Mouse (Mus musculus) spleen, adult 2 months (tissue): Measurements from ENCODE around the gene Rbm7.

Source experiments
- CTCF ChIP-seq: fragments of 200-500 bp; IDR thresholded peaks from 2 replicates; pipeline ENCODE4 v1.5.1; 2011; ENCODE audit warnings: mild to moderate bottlenecking, inconsistent platforms; ENCODE audit not compliant: insufficient read depth, insufficient read length, insufficient replicate concordance; ENCODE audit errors: extremely low read depth
- POLR2A ChIP-seq: fragments of 200-500 bp; IDR thresholded peaks from 2 replicates; pipeline ENCODE4 v1.6.1; 2011; ENCODE audit warnings: low read depth, low read length, inconsistent platforms

DNA sequence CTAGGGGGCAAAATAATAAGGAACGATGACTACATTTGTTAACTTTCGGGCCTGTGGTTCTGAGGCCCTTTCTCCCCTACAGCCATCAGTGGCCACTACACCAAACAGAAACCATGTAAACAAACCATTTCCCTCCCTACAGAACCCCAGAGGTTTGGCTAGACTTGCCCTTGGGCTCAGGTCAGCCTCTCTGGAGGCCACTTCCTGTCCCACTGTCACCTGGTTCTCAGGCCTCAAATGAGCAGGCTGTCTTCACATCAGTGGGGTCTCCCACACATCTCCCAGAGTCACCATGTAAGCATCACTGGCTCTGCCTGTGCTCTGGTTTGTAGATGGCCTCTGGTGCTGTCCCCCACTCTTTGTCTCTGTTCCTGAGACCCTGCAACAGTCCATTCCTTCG is 39.1 kb downstream of the Rbm7 start:
- no peak for TF ChIP-seq POLR2A
- TF ChIP-seq CTCF, result no peak
